Mouse (Mus musculus) embryo, embryonic 11.5 days (tissue): ENCODE measurements around the gene Agbl4.

Experiments used
- DNase-seq: peaks from one replicate; pipeline ENCODE4 v3.0.0-alpha.2; 2012; ENCODE audit warnings: low read depth, low spot score

Agbl4 gene

GRCm38 (mm10) chr4:111256931-111257330 lies 859.5 kb downstream of the Agbl4 start:
- DNase-seq = no peak

GRCm38 (mm10) chr4:111280936-111281335 lies 883.5 kb downstream of the Agbl4 start:
- DNase-seq = no peak

- DNase-seq = no peak
Measured at GRCm38 (mm10) chr4:111281836-111282235, 884.4 kb downstream of the Agbl4 start.

GRCm38 (mm10) chr4:111284625-111285024 lies 887.2 kb downstream of the Agbl4 start:
- DNase-seq = no peak

GRCm38 (mm10) chr4:111294528-111295241 lies 897.2 kb downstream of the Agbl4 start:
- DNase-seq = no peak

GRCm38 (mm10) chr4:111306518-111306917 lies 909.1 kb downstream of the Agbl4 start:
- DNase-seq = no peak

- no peak for DNase-seq
Measured at GRCm38 (mm10) chr4:111307166-111307565, 909.7 kb downstream of the Agbl4 start.

- no peak for DNase-seq
Measured at GRCm38 (mm10) chr4:111307633-111308032, 910.2 kb downstream of the Agbl4 start.

GRCm38 (mm10) chr4:111308572-111309288 lies 911.3 kb downstream of the Agbl4 start:
- DNase-seq = no peak

- DNase-seq = no peak
Measured at GRCm38 (mm10) chr4:111327094-111327493, 929.6 kb downstream of the Agbl4 start.

- DNase-seq = peak; percentile 22
Measured at GRCm38 (mm10) chr4:111327760-111328373, 930.4 kb downstream of the Agbl4 start.

- no peak for DNase-seq
Measured at GRCm38 (mm10) chr4:111329501-111329900, 932.0 kb downstream of the Agbl4 start.

- no peak for DNase-seq
Measured at GRCm38 (mm10) chr4:111332864-111333263, 935.4 kb downstream of the Agbl4 start.

- no peak for DNase-seq
Measured at GRCm38 (mm10) chr4:111349965-111350364, 952.5 kb downstream of the Agbl4 start.

GRCm38 (mm10) chr4:111350615-111351525 lies 953.4 kb downstream of the Agbl4 start:
- no peak for DNase-seq

- DNase-seq = no peak
Measured at GRCm38 (mm10) chr4:111356584-111357115, 959.2 kb downstream of the Agbl4 start.

- DNase-seq = peak; percentile 47
Measured at GRCm38 (mm10) chr4:111357176-111357575, 959.7 kb downstream of the Agbl4 start.

GRCm38 (mm10) chr4:111364199-111364598 lies 966.7 kb downstream of the Agbl4 start:
- DNase-seq = no peak

GRCm38 (mm10) chr4:111367771-111368170 lies 970.3 kb downstream of the Agbl4 start:
- DNase-seq = no peak

- DNase-seq = no peak
Measured at GRCm38 (mm10) chr4:111377159-111377558, 979.7 kb downstream of the Agbl4 start.

GRCm38 (mm10) chr4:111378071-111378470 lies 980.6 kb downstream of the Agbl4 start:
- no peak for DNase-seq
